Mouse (Mus musculus): Measurements from ENCODE around the gene Dennd1a. TPM values are rescaled to one million over a fixed set of nuclear protein-coding genes. Genes with fewer than 3 reads are reported as not detected.

Dennd1a gene
- polyA plus RNA-seq, 1 experiment from 2014 or later = 18.3 TPM

DNA sequence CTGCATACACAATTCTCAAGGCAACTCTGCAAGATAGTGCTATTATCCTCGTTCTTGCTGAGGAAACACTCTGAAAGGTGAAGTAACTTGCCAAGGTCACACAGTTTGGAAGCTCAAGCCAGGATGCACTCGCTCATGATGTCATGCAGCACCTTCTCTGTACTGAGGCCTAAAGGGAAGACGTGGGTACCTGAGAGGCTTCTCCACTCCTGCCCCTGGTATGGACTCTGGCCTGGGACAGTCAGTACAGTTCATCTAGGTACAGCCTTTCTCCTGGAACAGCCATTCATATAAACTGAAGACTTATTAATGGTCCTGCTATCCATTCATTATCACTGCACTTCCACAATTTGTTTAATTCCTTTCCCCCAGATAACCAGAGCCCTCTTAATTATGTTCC lies 298.1 kb downstream of the Dennd1a start:
- Histone ChIP-seq H3K27me3 (ENCODE audit: low read depth, poor library complexity, severe bottlenecking) (0 out of 2 replicates have a peak, but pooled peaks cover 3% of the 10 kb centered on the region), H3K27ac (no peak overlapping the region), H3K4me3 (no peak overlapping the region), H3K4me1 (peaks cover 26% of the 10 kb centered on the region), H3K9me3 (replicated peaks) (no peaks in the 10 kb centered on the region), H3K36me3 (no peaks in the 10 kb centered on the region)
- WGBS = 92% methylated on average over 3 of the region's 3 CpGs
- no peak for DNase-seq (ENCODE audit: low spot score)

DNA sequence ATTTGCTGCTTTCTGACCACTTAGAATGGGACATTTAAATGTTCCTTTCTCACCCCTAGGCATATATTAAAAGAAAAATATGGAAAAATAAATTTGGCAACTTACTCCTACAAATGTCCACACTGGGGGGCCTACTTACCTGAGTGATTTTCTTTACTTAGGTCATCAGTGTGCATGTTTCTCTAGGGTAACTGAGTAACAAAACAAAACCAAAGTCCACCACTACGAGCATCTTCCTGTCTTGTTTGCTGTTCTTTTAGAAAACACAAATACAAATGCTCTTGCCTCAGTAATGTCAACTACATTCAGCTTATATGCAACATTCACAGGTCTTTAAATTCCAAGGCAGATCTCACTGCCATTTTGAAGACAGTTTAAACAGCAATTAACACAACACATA lies 298.9 kb downstream of the Dennd1a start:
- H3K36me3 ChIP-seq = no peaks in the 10 kb centered on the region
- DNase-seq (ENCODE audit: low spot score) = no peak
- H3K4me1 ChIP-seq = peaks cover 33% of the 10 kb centered on the region
- peaks cover 7% of the 10 kb centered on the region; the same call in 1 of the 2 replicates for H3K27me3 ChIP-seq (ENCODE audit: low read depth, poor library complexity, severe bottlenecking)
- WGBS = 96% methylated on average over 1 of the region's 1 CpGs
- H3K9me3 ChIP-seq (replicated peaks) = no peaks in the 10 kb centered on the region
- H3K4me3 ChIP-seq = no peak overlapping the region
- no peak overlapping the region for H3K27ac ChIP-seq

DNA sequence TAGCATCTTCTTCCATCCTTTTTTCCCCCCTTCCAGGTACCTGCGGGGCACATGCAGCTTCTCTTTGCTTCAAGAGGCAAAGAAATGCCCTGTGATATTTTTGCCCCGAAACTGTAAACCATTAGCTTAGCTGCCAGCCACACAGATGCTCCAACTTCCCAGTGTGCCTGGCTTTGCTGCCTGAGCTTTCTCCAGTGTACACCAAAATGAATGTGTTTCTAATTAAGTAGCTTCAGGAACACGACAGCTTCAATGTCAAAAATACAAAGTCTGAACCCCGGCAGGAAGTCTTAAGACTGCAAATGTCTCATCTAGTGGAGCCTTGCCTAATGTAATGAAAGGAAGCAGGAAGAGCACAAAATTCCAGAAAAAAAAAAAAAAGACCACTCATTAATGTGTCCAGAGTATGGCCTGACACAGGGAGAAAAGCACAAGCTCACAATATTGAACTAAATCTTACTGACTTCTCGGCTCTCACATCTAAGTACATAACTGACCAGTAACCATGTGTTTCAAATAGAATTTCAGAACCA lies 301.4 kb downstream of the Dennd1a start:
- Histone ChIP-seq H3K4me1 (peaks cover 39% of the 10 kb centered on the region), H3K9me3 (replicated peaks) (no peaks in the 10 kb centered on the region), H3K4me3 (no peak overlapping the region), H3K36me3 (no peaks in the 10 kb centered on the region), H3K27ac (peak overlapping the region; percentile 72), H3K27me3 (ENCODE audit: low read depth, poor library complexity, severe bottlenecking) (peaks cover 9% of the 10 kb centered on the region; the same call in 1 of the 2 replicates)
- 20% methylated on average over 5 of the region's 5 CpGs for WGBS
- DNase-seq (ENCODE audit: low spot score) = peak; percentile 62

DNA sequence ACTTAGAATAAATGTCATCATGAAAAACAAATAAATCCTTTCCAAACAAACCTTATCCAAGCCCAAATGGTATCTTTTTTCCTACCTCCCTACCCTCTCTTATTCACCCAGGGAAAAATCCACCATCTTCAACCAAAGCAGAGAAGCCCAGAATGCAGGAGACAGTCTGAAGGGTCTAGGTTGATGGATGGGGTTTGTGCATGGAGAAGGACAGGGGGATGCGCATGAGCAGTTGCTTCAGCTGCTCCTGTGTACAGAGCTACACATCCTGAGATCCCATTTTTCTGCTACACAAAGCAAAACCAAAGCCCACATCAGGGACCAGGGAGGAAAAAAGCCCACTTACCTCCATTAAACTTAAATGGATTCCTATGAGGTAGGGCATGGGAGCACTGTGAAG lies 304.5 kb downstream of the Dennd1a start:
- Histone ChIP-seq H3K4me3 (no peak overlapping the region), H3K36me3 (no peaks in the 10 kb centered on the region), H3K27me3 (ENCODE audit: low read depth, poor library complexity, severe bottlenecking) (peaks cover 34% of the 10 kb centered on the region), H3K27ac (no peak overlapping the region), H3K9me3 (replicated peaks) (no peaks in the 10 kb centered on the region), H3K4me1 (peaks cover 44% of the 10 kb centered on the region)
- 85% methylated on average over 1 of the region's 1 CpGs for WGBS
- no peak for DNase-seq (ENCODE audit: low spot score)

DNA sequence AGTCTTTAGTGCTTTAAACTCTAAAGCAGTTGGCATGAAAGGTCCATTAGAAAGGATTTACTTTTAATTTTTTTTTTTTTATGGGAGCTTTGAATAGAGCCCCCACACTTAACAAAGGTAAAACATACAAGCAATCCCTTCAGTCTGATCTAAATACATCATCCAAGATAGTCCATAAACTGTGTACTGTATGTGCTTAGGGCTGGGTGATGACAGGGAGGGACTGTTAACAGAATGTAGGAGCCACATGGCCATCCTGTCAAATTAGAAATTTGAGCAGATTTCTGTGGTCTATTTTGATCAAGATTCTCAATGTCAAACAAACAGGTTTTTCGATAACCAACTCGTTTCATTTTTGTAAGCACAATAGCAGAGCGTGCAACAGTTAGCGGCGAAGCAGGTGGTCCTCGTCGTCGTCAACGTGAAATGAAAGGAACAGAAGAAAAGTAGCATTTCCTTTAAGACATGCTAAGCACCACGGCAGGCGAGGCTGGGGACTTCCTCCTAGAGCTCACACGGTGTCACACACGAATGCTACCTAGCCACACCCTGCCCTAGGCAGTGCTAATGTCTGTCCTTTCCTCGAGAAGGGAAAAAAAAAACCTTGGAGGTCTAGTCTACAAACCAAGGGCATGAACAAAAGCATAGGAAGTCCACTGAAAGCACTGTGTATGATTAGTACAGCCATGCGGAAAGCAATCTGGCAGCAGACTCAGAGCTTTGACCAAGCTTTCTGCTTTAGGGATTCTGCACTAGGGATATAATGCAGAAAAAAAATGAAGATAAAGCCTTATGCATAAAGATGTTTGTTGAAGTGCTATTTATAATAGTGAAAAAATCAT lies 305.4 kb downstream of the Dennd1a start:
- H3K27me3 ChIP-seq (ENCODE audit: low read depth, poor library complexity, severe bottlenecking) = peaks cover 41% of the 10 kb centered on the region
- 0 out of 2 replicates have a peak overlapping the region, but pooled peaks have one; percentile 26 for H3K27ac ChIP-seq
- no peak overlapping the region for H3K4me3 ChIP-seq
- no peak for DNase-seq (ENCODE audit: low spot score)
- H3K4me1 ChIP-seq = peaks cover 45% of the 10 kb centered on the region
- no peaks in the 10 kb centered on the region for H3K36me3 ChIP-seq
- H3K9me3 ChIP-seq (replicated peaks) = no peaks in the 10 kb centered on the region
- 81% methylated on average over 15 of the region's 15 CpGs for WGBS

DNA sequence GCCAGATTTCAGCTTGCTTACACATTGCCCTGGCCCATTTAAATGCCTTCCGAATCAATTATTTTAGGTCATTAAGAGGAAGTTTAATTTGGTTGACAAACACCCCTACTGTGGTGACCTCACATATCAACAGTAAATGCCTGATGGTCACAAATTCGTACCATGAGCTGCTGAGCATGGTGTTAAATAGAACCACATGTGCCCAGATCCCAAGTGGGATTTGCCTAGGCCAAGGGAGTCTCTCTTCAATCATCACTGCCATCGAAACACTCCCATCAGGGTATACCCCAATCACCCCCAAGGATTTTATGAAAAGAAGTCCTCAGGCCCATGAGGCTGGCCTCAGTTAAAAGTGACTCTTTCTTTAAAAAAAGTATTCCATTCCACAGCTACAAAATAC lies 313.0 kb downstream of the Dennd1a start:
- peak; percentile 64 for DNase-seq (ENCODE audit: low spot score)
- H3K4me1 ChIP-seq = peaks cover 57% of the 10 kb centered on the region
- no peak overlapping the region for H3K27ac ChIP-seq
- H3K9me3 ChIP-seq (replicated peaks) = no peaks in the 10 kb centered on the region
- no peak overlapping the region for H3K4me3 ChIP-seq
- WGBS = 15% methylated on average over 3 of the region's 3 CpGs
- H3K27me3 ChIP-seq (ENCODE audit: low read depth, poor library complexity, severe bottlenecking) = peaks cover 36% of the 10 kb centered on the region
- H3K36me3 ChIP-seq = no peaks in the 10 kb centered on the region

DNA sequence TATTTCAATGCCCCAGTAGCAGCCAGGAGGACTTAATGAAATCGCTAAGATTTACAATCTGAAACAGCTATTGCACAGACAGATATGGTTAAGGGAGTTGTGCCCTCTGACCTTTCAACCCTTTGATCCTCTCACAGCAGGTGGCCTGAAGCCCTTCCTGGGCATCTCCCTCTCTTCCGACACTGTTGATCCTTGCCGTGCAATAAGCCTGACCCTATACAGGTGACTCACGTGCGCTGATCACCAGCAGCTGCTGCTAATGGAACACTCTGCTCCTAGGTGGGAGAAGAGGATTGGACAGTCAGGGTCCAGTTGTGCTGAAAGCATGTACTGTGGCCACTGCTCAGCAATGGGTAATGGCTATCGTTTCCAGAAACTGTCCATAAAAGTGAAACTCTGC lies 314.6 kb downstream of the Dennd1a start:
- Histone ChIP-seq H3K27ac (no peak overlapping the region), H3K4me3 (0 out of 2 replicates have a peak overlapping the region, but pooled peaks have one; percentile 1), H3K36me3 (no peaks in the 10 kb centered on the region), H3K9me3 (replicated peaks) (no peaks in the 10 kb centered on the region), H3K27me3 (ENCODE audit: low read depth, poor library complexity, severe bottlenecking) (peaks cover 30% of the 10 kb centered on the region; the same call in 1 of the 2 replicates), H3K4me1 (peaks cover 57% of the 10 kb centered on the region)
- WGBS = 14% methylated on average over 6 of the region's 6 CpGs
- peak; percentile 80 for DNase-seq (ENCODE audit: low spot score)

DNA sequence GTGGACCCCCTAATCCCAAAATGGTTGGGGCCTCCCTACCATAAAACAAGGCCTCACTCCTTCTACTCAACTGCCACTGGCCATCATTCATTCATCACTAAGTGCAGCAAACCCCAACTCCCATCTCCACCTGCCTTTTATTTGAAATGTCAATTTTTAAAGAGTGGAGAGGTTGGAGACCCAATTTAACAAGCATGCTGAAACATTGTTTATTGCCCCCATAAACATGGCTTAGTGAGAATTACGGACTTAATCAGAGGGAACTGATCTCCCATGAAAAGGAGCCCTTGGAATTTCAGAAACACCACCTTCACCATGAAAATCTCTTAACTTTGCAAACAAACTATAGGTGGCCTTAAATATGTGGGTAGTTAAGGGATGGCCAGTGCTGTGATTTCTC lies 315.5 kb downstream of the Dennd1a start:
- Histone ChIP-seq H3K27ac (peak overlapping the region; percentile 62; the same call in 1 of the 2 replicates), H3K36me3 (no peaks in the 10 kb centered on the region), H3K4me1 (peaks cover 61% of the 10 kb centered on the region), H3K27me3 (ENCODE audit: low read depth, poor library complexity, severe bottlenecking) (peaks cover 32% of the 10 kb centered on the region; the same call in 1 of the 2 replicates), H3K4me3 (no peak overlapping the region), H3K9me3 (replicated peaks) (no peaks in the 10 kb centered on the region)
- WGBS = 26% methylated on average over 1 of the region's 1 CpGs
- DNase-seq (ENCODE audit: low spot score) = no peak

DNA sequence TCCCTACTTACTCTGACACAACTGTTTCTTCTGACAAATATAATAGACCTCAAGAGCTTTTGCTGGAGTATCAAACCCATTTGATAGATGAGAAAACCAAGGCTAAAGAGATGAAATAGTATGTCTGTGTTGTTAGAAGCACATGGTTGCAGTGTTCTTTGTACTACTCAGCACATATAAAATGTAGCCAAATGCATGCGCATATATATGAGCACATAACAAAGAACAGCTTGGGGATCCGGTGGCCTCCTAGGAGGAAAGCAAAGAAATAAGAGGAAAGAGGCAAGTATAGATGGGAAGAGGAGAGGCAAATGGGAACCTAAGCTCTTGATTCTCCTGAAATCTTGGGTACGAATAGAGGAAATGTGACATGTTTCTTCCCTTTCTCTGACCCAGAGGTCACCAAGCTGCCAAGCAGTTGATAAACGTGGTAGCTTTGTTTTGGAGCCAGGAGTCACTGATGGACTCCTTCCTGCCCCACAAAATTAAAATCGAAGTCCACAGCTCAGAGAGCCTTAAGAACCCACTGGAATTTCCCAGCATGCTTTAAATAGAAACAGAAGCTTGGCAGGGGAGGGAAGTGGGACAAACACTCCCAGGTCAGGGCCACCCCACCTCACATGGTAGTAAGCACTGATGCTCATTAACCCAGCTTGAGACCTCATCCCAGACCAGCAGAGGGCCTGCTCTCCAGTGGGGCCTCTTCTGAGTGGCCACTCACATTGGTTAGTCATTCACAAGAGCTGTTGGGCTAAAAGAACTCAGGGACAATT lies 317.3 kb downstream of the Dennd1a start:
- Histone ChIP-seq H3K36me3 (no peaks in the 10 kb centered on the region), H3K27ac (peak overlapping the region; percentile 61), H3K4me3 (no peak overlapping the region), H3K4me1 (peaks cover 61% of the 10 kb centered on the region), H3K27me3 (ENCODE audit: low read depth, poor library complexity, severe bottlenecking) (peaks cover 25% of the 10 kb centered on the region; the same call in 1 of the 2 replicates), H3K9me3 (replicated peaks) (no peaks in the 10 kb centered on the region)
- 40% methylated on average over 5 of the region's 5 CpGs for WGBS
- DNase-seq (ENCODE audit: low spot score) = no peak

DNA sequence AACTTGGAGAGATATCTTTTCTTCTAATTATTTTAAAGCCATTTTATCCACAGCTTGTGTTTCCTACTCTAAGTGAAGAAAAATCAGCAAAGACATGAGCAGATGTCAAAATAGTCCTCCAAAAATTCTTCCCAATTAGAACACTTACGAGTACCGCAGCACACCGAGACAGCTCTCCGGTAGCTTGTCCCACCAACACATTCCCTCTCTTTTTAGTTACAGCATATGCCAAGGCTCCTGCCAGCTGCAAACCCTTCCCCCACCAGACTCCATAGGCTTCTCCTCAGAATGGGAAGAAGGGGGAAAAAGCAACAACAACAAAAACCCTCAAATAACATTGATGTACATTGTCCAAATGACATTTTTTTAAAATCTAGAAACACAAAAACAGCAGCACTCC lies 322.7 kb downstream of the Dennd1a start:
- Histone ChIP-seq H3K9me3 (replicated peaks) (no peaks in the 10 kb centered on the region), H3K4me3 (no peak overlapping the region), H3K36me3 (peaks cover 11% of the 10 kb centered on the region), H3K27ac (no peak overlapping the region), H3K27me3 (ENCODE audit: low read depth, poor library complexity, severe bottlenecking) (peaks cover 18% of the 10 kb centered on the region; the same call in 1 of the 2 replicates), H3K4me1 (peaks cover 28% of the 10 kb centered on the region)
- 62% methylated on average over 4 of the region's 4 CpGs for WGBS
- peak; percentile 24 for DNase-seq (ENCODE audit: low spot score)

DNA sequence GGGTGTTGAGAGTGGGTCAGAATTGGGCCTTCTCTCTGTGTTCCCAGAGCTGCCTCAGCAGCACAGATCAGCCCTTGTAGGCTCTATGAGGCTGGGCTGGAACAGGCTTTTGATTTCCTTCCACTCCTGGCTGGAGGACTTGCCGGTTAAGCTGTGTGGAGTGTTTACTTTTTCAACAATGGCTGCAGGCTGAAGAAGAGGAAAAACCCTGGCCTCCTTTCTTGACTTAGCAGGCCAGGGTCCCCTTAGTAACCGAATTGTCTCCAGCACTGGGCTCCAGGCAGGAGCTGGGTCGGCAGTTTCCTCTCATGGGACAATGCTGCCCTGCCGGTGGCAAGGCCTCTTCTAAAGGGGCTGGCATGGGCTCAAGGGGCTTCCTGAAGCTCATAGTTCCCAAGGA lies 323.8 kb downstream of the Dennd1a start:
- Histone ChIP-seq H3K27ac (peak overlapping the region; percentile 64), H3K27me3 (ENCODE audit: low read depth, poor library complexity, severe bottlenecking) (peaks cover 16% of the 10 kb centered on the region; the same call in 1 of the 2 replicates), H3K4me1 (peaks cover 26% of the 10 kb centered on the region), H3K4me3 (no peak overlapping the region), H3K36me3 (peaks cover 17% of the 10 kb centered on the region), H3K9me3 (replicated peaks) (no peaks in the 10 kb centered on the region)
- no peak for DNase-seq (ENCODE audit: low spot score)
- WGBS = 82% methylated on average over 4 of the region's 4 CpGs

DNA sequence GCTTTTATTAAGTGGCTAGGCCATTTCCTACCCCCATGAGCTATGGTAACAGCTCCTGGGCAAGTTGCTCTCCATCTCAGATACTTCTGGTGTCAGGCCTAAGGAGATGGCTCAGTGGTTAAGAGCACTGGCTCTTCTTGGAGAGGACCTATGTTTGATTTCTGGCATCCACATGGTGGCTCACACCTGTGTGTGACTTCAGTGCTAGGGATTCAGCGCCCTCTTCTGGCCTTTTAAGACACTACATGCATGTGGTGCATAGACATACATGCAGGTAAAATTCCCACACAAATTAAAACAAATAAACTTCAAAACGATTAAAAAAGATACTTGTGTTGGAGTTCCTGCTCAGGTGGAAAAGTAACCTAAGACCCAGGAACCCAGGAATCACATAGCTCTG lies 338.8 kb downstream of the Dennd1a start:
- H3K27ac ChIP-seq = peak overlapping the region; percentile 64; the same call in 1 of the 2 replicates
- WGBS = 36% methylated on average over 2 of the region's 2 CpGs
- no peak overlapping the region for H3K4me3 ChIP-seq
- peaks cover 25% of the 10 kb centered on the region for H3K4me1 ChIP-seq
- no peaks in the 10 kb centered on the region for H3K27me3 ChIP-seq (ENCODE audit: low read depth, poor library complexity, severe bottlenecking)
- no peak for DNase-seq (ENCODE audit: low spot score)
- no peaks in the 10 kb centered on the region for H3K9me3 ChIP-seq (replicated peaks)
- no peaks in the 10 kb centered on the region for H3K36me3 ChIP-seq
